Mouse (Mus musculus) liver, embryonic 12.5 days (tissue): ENCODE measurements around the gene Adcy2. TPM values are rescaled to one million over a fixed set of nuclear protein-coding genes. Genes with fewer than 3 reads are reported as not detected.

Experiments used
- ATAC-seq: fragments of 200-750 bp; cut with Nextera tagmentation; 2 replicates; pipeline ENCODE4 v1.8.0; 2017; ENCODE audit warnings: moderate number of reproducible peaks, mild to moderate bottlenecking, moderate library complexity
- H3K27ac ChIP-seq: fragments of 300-500 bp; sonication (generic); 2 replicates; pipeline ENCODE4 v1.5.1; 2016; ENCODE audit warnings: mild to moderate bottlenecking
- H3K27me3 ChIP-seq: fragments of 300-500 bp; sonication (generic); replicated peaks from 2 replicates; pipeline ENCODE4 v1.6.1; 2016; ENCODE audit warnings: mild to moderate bottlenecking, moderate library complexity
- H3K36me3 ChIP-seq: fragments of 300-500 bp; sonication (generic); 2 replicates; pipeline ENCODE4 v1.6.1; 2016; ENCODE audit warnings: mild to moderate bottlenecking, moderate library complexity
- H3K4me1 ChIP-seq: fragments of 300-500 bp; sonication (generic); 2 replicates; pipeline ENCODE4 v1.6.1; 2016
- H3K4me2 ChIP-seq: fragments of 300-500 bp; sonication (generic); 2 replicates; pipeline ENCODE4 v1.6.1; 2016; ENCODE audit warnings: mild to moderate bottlenecking, moderate library complexity
- H3K4me3 ChIP-seq: fragments of 300-500 bp; sonication (generic); 2 replicates; pipeline ENCODE4 v1.5.1; 2016; ENCODE audit warnings: mild to moderate bottlenecking, moderate library complexity
- H3K9ac ChIP-seq: fragments of 300-500 bp; sonication (generic); 2 replicates; pipeline ENCODE4 v1.6.1; 2016; ENCODE audit warnings: mild to moderate bottlenecking, moderate library complexity
- H3K9me3 ChIP-seq: fragments of 300-500 bp; sonication (generic); replicated peaks from 2 replicates; pipeline ENCODE4 v1.6.1; 2016; ENCODE audit warnings: mild to moderate bottlenecking, moderate library complexity
- WGBS: fragments of 180-500 bp; shearing (Covaris S2); methylation state at CpG from one replicate; pipeline ENCODE4 v1.1.7; 2016; ENCODE audit not compliant: insufficient replicate concordance; 5-methylcytosine and 5-hydroxymethylcytosine counted together
- polyA plus RNA-seq: library from polyadenylated mRNA; unstranded; fragments of >200 nt; fragmentation: Nextera tagmentation; extraction: Ambion mirVana; gene quantifications from 2 replicates; pipeline ENCODE4 v1.2.1, GENCODE M21; 2016

Adcy2 gene
- polyA plus RNA-seq, 1 experiment from 2014 or later: 0.48 TPM

DNA sequence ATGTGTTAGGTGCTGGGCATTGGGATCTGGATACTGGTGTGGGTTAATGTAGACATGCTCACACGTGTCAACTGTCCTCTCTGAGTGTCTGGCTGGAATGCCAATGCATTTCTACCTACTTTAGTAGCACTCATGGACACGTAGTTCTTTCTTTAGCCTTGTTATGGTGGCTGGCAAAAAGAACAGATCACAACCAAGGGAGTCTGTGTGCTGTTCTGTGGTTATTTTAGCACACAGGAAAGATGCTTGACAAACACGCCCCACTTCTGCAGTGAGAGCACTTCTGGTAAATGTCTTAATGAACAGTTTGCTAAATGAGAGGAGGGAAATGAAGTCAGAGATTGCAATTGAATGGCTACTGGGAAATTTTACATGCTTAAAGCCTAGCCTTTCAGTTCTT is 151.1 kb downstream of the Adcy2 start:
- no peak overlapping the region for H3K27ac ChIP-seq
- H3K4me3 ChIP-seq: no peak overlapping the region
- H3K9me3 ChIP-seq: no peaks in the 10 kb centered on the region
- H3K36me3 ChIP-seq: no peaks in the 10 kb centered on the region
- H3K9ac ChIP-seq: no peak overlapping the region
- WGBS: 55% methylated on average over 3 of the region's 3 CpGs
- ATAC-seq: no peak
- no peaks in the 10 kb centered on the region for H3K27me3 ChIP-seq
- H3K4me2 ChIP-seq: no peak overlapping the region
- H3K4me1 ChIP-seq: no peaks in the 10 kb centered on the region

GRCm38 (mm10) chr13:68839517-68839916 is 159.8 kb downstream of the Adcy2 start:
- Histone ChIP-seq H3K4me3 (no peak overlapping the region), H3K27ac (no peak overlapping the region), H3K36me3 (no peaks in the 10 kb centered on the region), H3K4me1 (no peaks in the 10 kb centered on the region), H3K27me3 (no peaks in the 10 kb centered on the region), H3K9ac (no peak overlapping the region), H3K4me2 (no peak overlapping the region), H3K9me3 (no peaks in the 10 kb centered on the region)
- WGBS: 69% methylated on average over 2 of the region's 2 CpGs
- ATAC-seq: no peak

GRCm38 (mm10) chr13:68836183-68836582 is 163.2 kb downstream of the Adcy2 start:
- no peaks in the 10 kb centered on the region for H3K27me3 ChIP-seq
- H3K27ac ChIP-seq: no peak overlapping the region
- no peaks in the 10 kb centered on the region for H3K36me3 ChIP-seq
- no peaks in the 10 kb centered on the region for H3K4me1 ChIP-seq
- no peaks in the 10 kb centered on the region for H3K9me3 ChIP-seq
- no peak overlapping the region for H3K9ac ChIP-seq
- no peak overlapping the region for H3K4me2 ChIP-seq
- no peak for ATAC-seq
- H3K4me3 ChIP-seq: no peak overlapping the region

- WGBS: 57% methylated on average over 8 of the region's 8 CpGs
Observed at GRCm38 (mm10) chr13:68835424-68836045, 163.8 kb downstream of the Adcy2 start.

DNA sequence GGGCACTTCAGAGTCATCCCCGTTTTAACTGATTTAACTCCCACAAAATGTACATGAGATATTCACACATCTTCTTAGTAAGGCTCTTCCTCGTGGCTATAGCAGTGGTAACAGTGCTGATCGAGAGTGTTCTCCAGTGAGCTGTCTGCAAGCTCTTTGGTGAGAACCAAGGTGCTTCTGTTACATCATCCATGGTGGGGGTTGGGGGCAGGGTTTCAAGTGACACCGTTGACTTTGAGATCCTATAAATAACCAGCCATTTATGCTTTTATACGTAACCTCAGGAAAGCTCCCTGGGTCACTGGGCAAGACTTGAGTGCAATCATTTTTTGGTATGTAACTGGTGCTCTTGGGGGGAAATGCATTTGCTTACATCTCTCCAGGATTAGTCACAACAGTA is 167.2 kb downstream of the Adcy2 start:
- Histone ChIP-seq H3K4me2 (no peak overlapping the region), H3K9me3 (no peaks in the 10 kb centered on the region), H3K36me3 (no peaks in the 10 kb centered on the region), H3K9ac (no peak overlapping the region), H3K27me3 (no peaks in the 10 kb centered on the region), H3K4me3 (no peak overlapping the region), H3K4me1 (no peaks in the 10 kb centered on the region), H3K27ac (no peak overlapping the region)
- WGBS: 66% methylated on average over 5 of the region's 5 CpGs
- no peak for ATAC-seq

More at GRCm38 (mm10) chr13:68835424-68836045, 163.8 kb downstream of the Adcy2 start:
- no peak overlapping the region for H3K4me2 ChIP-seq
- H3K36me3 ChIP-seq: no peaks in the 10 kb centered on the region
- no peaks in the 10 kb centered on the region for H3K4me1 ChIP-seq
- H3K9me3 ChIP-seq: no peaks in the 10 kb centered on the region
- no peak overlapping the region for H3K27ac ChIP-seq
- H3K27me3 ChIP-seq: no peaks in the 10 kb centered on the region
- no peak overlapping the region for H3K9ac ChIP-seq
- ATAC-seq: no peak
- H3K4me3 ChIP-seq: no peak overlapping the region

GRCm38 (mm10) chr13:68830030-68830759 is 169.1 kb downstream of the Adcy2 start:
- H3K36me3 ChIP-seq: no peaks in the 10 kb centered on the region
- WGBS: 63% methylated on average over 6 of the region's 6 CpGs
- no peaks in the 10 kb centered on the region for H3K27me3 ChIP-seq
- H3K9ac ChIP-seq: no peak overlapping the region
- no peak for ATAC-seq
- H3K4me1 ChIP-seq: no peaks in the 10 kb centered on the region
- H3K9me3 ChIP-seq: no peaks in the 10 kb centered on the region
- H3K4me2 ChIP-seq: no peak overlapping the region
- no peak overlapping the region for H3K27ac ChIP-seq
- H3K4me3 ChIP-seq: no peak overlapping the region

DNA sequence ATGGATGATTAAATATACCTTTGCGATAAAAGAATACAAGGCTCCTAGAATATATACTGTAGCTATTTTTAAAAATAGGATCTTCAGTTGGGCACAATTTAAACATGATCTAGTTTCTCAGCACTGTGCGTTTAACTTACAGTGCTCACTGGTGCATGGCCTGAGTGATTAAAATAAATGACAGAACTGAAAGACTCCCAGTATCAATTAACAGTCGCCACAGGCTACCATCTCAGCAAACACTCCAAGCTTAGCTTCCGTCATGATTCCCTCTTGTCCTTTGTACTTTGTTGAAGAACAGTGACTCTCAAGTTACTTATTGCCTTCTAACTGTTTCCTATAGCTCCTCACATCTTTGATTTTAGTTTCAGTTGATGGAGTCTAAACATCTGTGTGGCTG is 170.9 kb downstream of the Adcy2 start:
- H3K4me1 ChIP-seq: no peaks in the 10 kb centered on the region
- no peak overlapping the region for H3K9ac ChIP-seq
- no peak for ATAC-seq
- no peak overlapping the region for H3K4me3 ChIP-seq
- H3K9me3 ChIP-seq: no peaks in the 10 kb centered on the region
- H3K36me3 ChIP-seq: no peaks in the 10 kb centered on the region
- no peak overlapping the region for H3K4me2 ChIP-seq
- 65% methylated on average over 4 of the region's 4 CpGs for WGBS
- H3K27ac ChIP-seq: no peak overlapping the region
- H3K27me3 ChIP-seq: no peaks in the 10 kb centered on the region

DNA sequence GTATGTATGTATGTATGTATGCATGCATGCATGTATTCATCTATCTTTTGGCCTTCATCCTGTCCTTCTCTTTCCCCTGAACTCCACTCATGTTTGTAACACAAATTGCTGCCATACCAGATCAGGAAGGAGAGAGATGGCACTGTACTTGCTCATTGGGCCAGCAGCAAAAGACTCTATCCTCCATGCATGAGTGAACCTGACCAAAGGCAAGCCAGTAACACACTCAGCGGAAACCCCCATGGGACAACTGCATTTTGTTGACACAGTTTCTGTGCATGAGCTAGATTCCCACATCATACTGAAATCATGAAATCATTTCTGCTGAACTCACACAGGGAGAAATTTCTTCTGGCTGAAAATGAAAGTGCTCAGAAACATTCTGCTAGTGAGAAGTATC is 172.9 kb downstream of the Adcy2 start:
- no peaks in the 10 kb centered on the region for H3K36me3 ChIP-seq
- H3K27ac ChIP-seq: no peak overlapping the region
- H3K4me1 ChIP-seq: no peaks in the 10 kb centered on the region
- WGBS: 86% methylated on average over 1 of the region's 1 CpGs
- no peaks in the 10 kb centered on the region for H3K27me3 ChIP-seq
- no peak overlapping the region for H3K4me3 ChIP-seq
- ATAC-seq: no peak
- H3K4me2 ChIP-seq: no peak overlapping the region
- H3K9me3 ChIP-seq: no peaks in the 10 kb centered on the region
- no peak overlapping the region for H3K9ac ChIP-seq

GRCm38 (mm10) chr13:68820858-68821579 is 178.3 kb downstream of the Adcy2 start:
- Histone ChIP-seq H3K4me2 (no peak overlapping the region), H3K9ac (no peak overlapping the region), H3K36me3 (no peaks in the 10 kb centered on the region), H3K4me1 (no peaks in the 10 kb centered on the region), H3K4me3 (no peak overlapping the region), H3K27me3 (no peaks in the 10 kb centered on the region), H3K9me3 (peaks cover 25% of the 10 kb centered on the region), H3K27ac (no peak overlapping the region)
- ATAC-seq: no peak
- WGBS: 68% methylated on average over 13 of the region's 13 CpGs

- no peak overlapping the region for H3K27ac ChIP-seq
- H3K36me3 ChIP-seq: no peaks in the 10 kb centered on the region
- 64% methylated on average over 4 of the region's 4 CpGs for WGBS
- no peak overlapping the region for H3K4me2 ChIP-seq
- no peak overlapping the region for H3K9ac ChIP-seq
- H3K9me3 ChIP-seq: peaks cover 19% of the 10 kb centered on the region
- ATAC-seq: no peak
- no peaks in the 10 kb centered on the region for H3K4me1 ChIP-seq
- H3K4me3 ChIP-seq: no peak overlapping the region
- no peaks in the 10 kb centered on the region for H3K27me3 ChIP-seq
Observed at GRCm38 (mm10) chr13:68815704-68816477, 183.4 kb downstream of the Adcy2 start.

GRCm38 (mm10) chr13:68811185-68811584 is 188.2 kb downstream of the Adcy2 start:
- Histone ChIP-seq H3K4me3 (no peak overlapping the region), H3K27ac (no peak overlapping the region), H3K27me3 (no peaks in the 10 kb centered on the region), H3K4me2 (no peak overlapping the region), H3K4me1 (no peaks in the 10 kb centered on the region), H3K9me3 (no peaks in the 10 kb centered on the region), H3K9ac (no peak overlapping the region), H3K36me3 (no peaks in the 10 kb centered on the region)
- no peak for ATAC-seq
- WGBS: 88% methylated on average over 3 of the region's 3 CpGs

DNA sequence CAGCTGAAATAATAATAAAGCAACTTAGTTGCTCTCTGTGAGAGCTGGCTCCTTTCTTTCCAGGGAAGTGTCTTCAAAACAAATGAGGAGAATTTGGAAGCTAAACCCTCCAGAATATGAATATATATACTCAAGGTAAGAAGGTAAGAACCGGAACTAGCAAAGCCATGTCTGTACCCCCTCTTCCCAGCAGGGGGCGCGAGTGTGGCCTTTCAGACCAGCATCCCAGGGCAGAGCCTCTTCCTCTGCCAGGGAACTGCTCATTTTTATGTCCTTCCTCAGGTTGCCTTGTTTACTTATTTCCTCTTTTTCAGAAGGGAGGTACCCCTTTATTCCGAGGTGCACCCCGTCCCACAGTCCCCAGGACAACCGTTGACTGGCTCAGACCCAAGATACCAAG is 199.6 kb downstream of the Adcy2 start:
- no peak overlapping the region for H3K9ac ChIP-seq

More for the DNA sequence above, 199.6 kb downstream of the Adcy2 start:
- Histone ChIP-seq H3K4me2 (no peak overlapping the region), H3K36me3 (no peaks in the 10 kb centered on the region), H3K27me3 (no peaks in the 10 kb centered on the region), H3K27ac (no peak overlapping the region), H3K9me3 (0 out of 2 replicates have a peak, but pooled peaks cover 3% of the 10 kb centered on the region), H3K4me1 (no peaks in the 10 kb centered on the region), H3K4me3 (no peak overlapping the region)
- no peak for ATAC-seq
- 54% methylated on average over 6 of the region's 6 CpGs for WGBS
